Mouse (Mus musculus) kidney, embryonic 15.5 days (tissue): ENCODE results near the gene Nupl2. TPM values are rescaled to one million over a fixed set of nuclear protein-coding genes. Genes with fewer than 3 reads are reported as not detected.

ENCODE experiments used
- ATAC-seq: fragments of 200-750 bp; cut with Nextera tagmentation; replicated peaks from 2 replicates; pipeline ENCODE4 v1.8.0; 2017; ENCODE audit warnings: moderate TSS enrichment; ENCODE audit not compliant: low FRiP score
- H3K27ac ChIP-seq: fragments of 300-500 bp; sonication (generic); 2 replicates; pipeline ENCODE4 v1.5.1; 2015; ENCODE audit warnings: mild to moderate bottlenecking, inconsistent platforms
- H3K27me3 ChIP-seq: fragments of 300-500 bp; sonication (generic); 2 replicates; pipeline ENCODE4 v1.6.1; 2015; ENCODE audit warnings: inconsistent platforms
- H3K36me3 ChIP-seq: fragments of 300-500 bp; sonication (generic); 2 replicates; pipeline ENCODE4 v1.6.1; 2015; ENCODE audit warnings: inconsistent platforms
- H3K4me1 ChIP-seq: fragments of 300-500 bp; sonication (generic); 2 replicates; pipeline ENCODE4 v1.6.1; 2015; ENCODE audit warnings: inconsistent platforms
- H3K4me2 ChIP-seq: fragments of 300-500 bp; sonication (generic); 2 replicates; pipeline ENCODE4 v1.6.1; 2015; ENCODE audit warnings: moderate library complexity, mild to moderate bottlenecking, inconsistent platforms
- H3K4me3 ChIP-seq: fragments of 300-500 bp; sonication (generic); replicated peaks from 2 replicates; pipeline ENCODE4 v1.5.1; 2015; ENCODE audit warnings: mild to moderate bottlenecking, inconsistent platforms
- H3K9ac ChIP-seq: fragments of 300-500 bp; sonication (generic); 2 replicates; pipeline ENCODE4 v1.6.1; 2015; ENCODE audit warnings: mild to moderate bottlenecking, inconsistent platforms
- H3K9me3 ChIP-seq: fragments of 300-500 bp; sonication (generic); replicated peaks from 2 replicates; pipeline ENCODE4 v1.6.1; 2016; ENCODE audit warnings: inconsistent platforms
- WGBS: fragments of 180-500 bp; shearing (Covaris S2); methylation state at CpG from one replicate; pipeline ENCODE4 v1.1.7; 2015; ENCODE audit warnings: mixed read lengths; 5-methylcytosine and 5-hydroxymethylcytosine counted together
- polyA plus RNA-seq: library from polyadenylated mRNA; unstranded; fragments of >200 nt; fragmentation: Nextera tagmentation; extraction: Ambion mirVana; gene quantifications from 2 replicates; pipeline ENCODE4 v1.2.1, GENCODE M21; 2015

Nupl2 gene
- polyA plus RNA-seq, 1 experiment from 2014 or later = 16.6 TPM

GRCm38 (mm10) chr5:24181514-24182295 is 16.9 kb downstream of the Nupl2 start:
- Histone ChIP-seq H3K4me1 (no peaks in the 10 kb centered on the region), H3K4me3 (no peak overlapping the region), H3K27me3 (no peaks in the 10 kb centered on the region), H3K27ac (no peak overlapping the region), H3K36me3 (peaks cover 59% of the 10 kb centered on the region), H3K4me2 (no peak overlapping the region), H3K9me3 (peaks cover 5% of the 10 kb centered on the region; the same call in 1 of the 2 replicates), H3K9ac (no peak overlapping the region)
- ATAC-seq = no peak
- 88% methylated on average over 16 of the region's 16 CpGs for WGBS

DNA sequence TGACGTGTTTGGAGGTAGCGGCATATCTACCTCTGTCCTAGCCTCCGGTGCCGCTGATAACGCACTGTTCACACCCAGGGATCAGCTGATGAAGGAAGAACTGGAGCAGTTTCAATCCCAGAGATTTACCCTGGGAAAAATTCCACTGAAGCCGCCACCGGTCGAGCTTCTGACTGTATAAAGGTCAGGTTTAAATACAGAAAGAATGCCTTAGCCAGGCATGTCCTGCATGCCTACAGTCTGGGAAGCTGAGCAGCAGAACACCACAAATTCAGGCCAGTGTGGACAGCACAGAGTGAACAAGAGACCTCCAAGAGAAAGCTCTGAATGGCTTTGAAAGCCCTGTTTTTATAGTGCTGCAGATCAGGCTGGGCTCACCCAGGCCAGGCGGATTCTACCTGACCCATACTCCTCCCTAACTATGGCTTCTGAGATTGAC is 17.6 kb downstream of the Nupl2 start:
- Histone ChIP-seq H3K4me3 (no peak overlapping the region), H3K36me3 (peaks cover 55% of the 10 kb centered on the region), H3K27ac (no peak overlapping the region), H3K9me3 (peaks cover 5% of the 10 kb centered on the region; the same call in 1 of the 2 replicates), H3K4me2 (no peak overlapping the region), H3K27me3 (no peaks in the 10 kb centered on the region), H3K4me1 (no peaks in the 10 kb centered on the region), H3K9ac (no peak overlapping the region)
- WGBS = 95% methylated on average over 9 of the region's 9 CpGs
- no peak for ATAC-seq

DNA sequence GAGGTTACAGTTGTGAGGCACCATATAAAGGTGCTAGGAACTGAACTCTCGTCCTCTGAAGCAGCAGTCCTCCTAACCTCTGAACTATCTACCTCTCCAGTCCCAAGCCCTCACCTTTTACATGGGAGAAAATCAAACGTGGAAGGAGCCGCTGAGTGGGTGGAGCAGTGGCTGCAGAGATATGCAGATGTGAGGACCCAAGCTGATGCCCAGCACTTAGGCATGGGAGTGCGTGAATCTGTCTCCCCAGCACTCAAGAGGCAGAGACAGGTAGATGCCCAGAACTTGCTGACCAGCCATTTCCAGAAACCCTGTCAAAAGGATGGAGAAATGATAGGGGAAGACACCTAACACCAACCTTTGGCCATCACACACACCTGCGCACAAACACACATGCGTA is 18.3 kb downstream of the Nupl2 start:
- H3K9ac ChIP-seq = no peak overlapping the region
- H3K4me1 ChIP-seq = no peaks in the 10 kb centered on the region
- 90% methylated on average over 6 of the region's 6 CpGs for WGBS
- no peak overlapping the region for H3K4me2 ChIP-seq
- H3K27ac ChIP-seq = no peak overlapping the region
- H3K27me3 ChIP-seq = no peaks in the 10 kb centered on the region
- no peak overlapping the region for H3K4me3 ChIP-seq
- ATAC-seq = no peak
- peaks cover 49% of the 10 kb centered on the region for H3K36me3 ChIP-seq
- H3K9me3 ChIP-seq = peaks cover 5% of the 10 kb centered on the region; the same call in 1 of the 2 replicates

GRCm38 (mm10) chr5:24184011-24184410 is 19.2 kb downstream of the Nupl2 start:
- no peak overlapping the region for H3K27ac ChIP-seq
- no peaks in the 10 kb centered on the region for H3K4me1 ChIP-seq
- peaks cover 5% of the 10 kb centered on the region; the same call in 1 of the 2 replicates for H3K9me3 ChIP-seq
- H3K4me3 ChIP-seq = no peak overlapping the region
- no peak overlapping the region for H3K9ac ChIP-seq
- no peak for ATAC-seq
- H3K27me3 ChIP-seq = no peaks in the 10 kb centered on the region
- 89% methylated on average over 5 of the region's 5 CpGs for WGBS
- H3K4me2 ChIP-seq = no peak overlapping the region
- H3K36me3 ChIP-seq = peaks cover 45% of the 10 kb centered on the region

GRCm38 (mm10) chr5:24188476-24188875 is 23.7 kb downstream of the Nupl2 start:
- Histone ChIP-seq H3K4me2 (no peak overlapping the region), H3K4me1 (no peaks in the 10 kb centered on the region), H3K9me3 (peaks cover 5% of the 10 kb centered on the region; the same call in 1 of the 2 replicates), H3K27ac (no peak overlapping the region), H3K9ac (no peak overlapping the region), H3K36me3 (peaks cover 16% of the 10 kb centered on the region), H3K4me3 (no peak overlapping the region), H3K27me3 (no peaks in the 10 kb centered on the region)
- no peak for ATAC-seq
- WGBS = 75% methylated on average over 4 of the region's 4 CpGs

- Histone ChIP-seq H3K9me3 (no peaks in the 10 kb centered on the region), H3K27me3 (no peaks in the 10 kb centered on the region), H3K9ac (no peak overlapping the region), H3K4me2 (no peak overlapping the region), H3K27ac (no peak overlapping the region), H3K4me3 (no peak overlapping the region), H3K36me3 (no peaks in the 10 kb centered on the region), H3K4me1 (no peaks in the 10 kb centered on the region)
- 82% methylated on average over 2 of the region's 2 CpGs for WGBS
- no peak for ATAC-seq
Observed at GRCm38 (mm10) chr5:24191821-24192220, 27.1 kb downstream of the Nupl2 start.

GRCm38 (mm10) chr5:24201006-24201405 is 36.2 kb downstream of the Nupl2 start:
- WGBS = 75% methylated on average over 4 of the region's 4 CpGs
- H3K9me3 ChIP-seq = no peaks in the 10 kb centered on the region
- H3K4me1 ChIP-seq = no peaks in the 10 kb centered on the region; the same call in 1 of the 2 replicates
- H3K36me3 ChIP-seq = no peaks in the 10 kb centered on the region
- H3K4me3 ChIP-seq = no peak overlapping the region
- no peaks in the 10 kb centered on the region for H3K27me3 ChIP-seq
- ATAC-seq = no peak
- no peak overlapping the region for H3K4me2 ChIP-seq
- no peak overlapping the region for H3K9ac ChIP-seq
- no peak overlapping the region for H3K27ac ChIP-seq

- no peaks in the 10 kb centered on the region for H3K36me3 ChIP-seq
- no peak overlapping the region for H3K4me3 ChIP-seq
- H3K27me3 ChIP-seq = no peaks in the 10 kb centered on the region
- H3K9me3 ChIP-seq = no peaks in the 10 kb centered on the region
- H3K9ac ChIP-seq = no peak overlapping the region
- H3K4me1 ChIP-seq = no peaks in the 10 kb centered on the region; the same call in 1 of the 2 replicates
- ATAC-seq = no peak
- no peak overlapping the region for H3K4me2 ChIP-seq
- H3K27ac ChIP-seq = no peak overlapping the region
- WGBS = 83% methylated on average over 5 of the region's 5 CpGs
Observed at GRCm38 (mm10) chr5:24202492-24202891, 37.7 kb downstream of the Nupl2 start.

DNA sequence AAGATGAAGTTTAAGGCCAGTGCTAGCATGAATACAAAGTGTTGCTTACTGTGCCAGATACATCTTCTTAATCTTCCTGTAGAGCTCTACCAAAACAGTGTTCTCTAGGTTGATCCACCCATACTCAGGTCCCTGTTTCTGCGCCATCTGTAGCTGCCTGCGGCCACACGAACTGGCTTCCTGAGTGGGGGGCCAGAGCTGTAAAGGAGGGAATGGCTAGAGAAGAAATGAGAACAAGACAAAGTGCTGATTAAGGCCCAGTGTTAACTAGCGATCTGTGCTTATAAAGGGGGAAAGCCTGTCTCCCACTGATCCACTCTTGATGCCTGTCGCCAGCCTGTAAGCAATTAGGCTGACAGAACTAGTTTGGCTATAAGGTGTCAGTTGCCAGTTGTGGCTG is 38.5 kb downstream of the Nupl2 start:
- no peak for ATAC-seq
- H3K27me3 ChIP-seq = no peaks in the 10 kb centered on the region
- H3K4me3 ChIP-seq = no peak overlapping the region
- no peak overlapping the region for H3K9ac ChIP-seq
- 82% methylated on average over 5 of the region's 5 CpGs for WGBS
- no peak overlapping the region for H3K4me2 ChIP-seq
- no peaks in the 10 kb centered on the region for H3K9me3 ChIP-seq
- no peaks in the 10 kb centered on the region for H3K36me3 ChIP-seq
- no peak overlapping the region for H3K27ac ChIP-seq
- H3K4me1 ChIP-seq = no peaks in the 10 kb centered on the region; the same call in 1 of the 2 replicates

GRCm38 (mm10) chr5:24207965-24208364 is 43.2 kb downstream of the Nupl2 start:
- 55% methylated on average over 10 of the region's 10 CpGs for WGBS
- no peak overlapping the region for H3K9ac ChIP-seq
- no peak overlapping the region for H3K4me3 ChIP-seq
- H3K4me1 ChIP-seq = no peaks in the 10 kb centered on the region; the same call in 1 of the 2 replicates
- H3K27me3 ChIP-seq = no peaks in the 10 kb centered on the region
- no peak overlapping the region for H3K4me2 ChIP-seq
- H3K27ac ChIP-seq = no peak overlapping the region
- no peak for ATAC-seq
- no peaks in the 10 kb centered on the region for H3K36me3 ChIP-seq
- no peaks in the 10 kb centered on the region for H3K9me3 ChIP-seq

GRCm38 (mm10) chr5:24208505-24208904 is 43.7 kb downstream of the Nupl2 start:
- Histone ChIP-seq H3K4me2 (no peak overlapping the region), H3K9ac (no peak overlapping the region), H3K27ac (no peak overlapping the region), H3K9me3 (no peaks in the 10 kb centered on the region), H3K36me3 (no peaks in the 10 kb centered on the region), H3K4me3 (no peak overlapping the region), H3K27me3 (no peaks in the 10 kb centered on the region), H3K4me1 (no peaks in the 10 kb centered on the region; the same call in 1 of the 2 replicates)
- no peak for ATAC-seq
- 78% methylated on average over 5 of the region's 5 CpGs for WGBS

DNA sequence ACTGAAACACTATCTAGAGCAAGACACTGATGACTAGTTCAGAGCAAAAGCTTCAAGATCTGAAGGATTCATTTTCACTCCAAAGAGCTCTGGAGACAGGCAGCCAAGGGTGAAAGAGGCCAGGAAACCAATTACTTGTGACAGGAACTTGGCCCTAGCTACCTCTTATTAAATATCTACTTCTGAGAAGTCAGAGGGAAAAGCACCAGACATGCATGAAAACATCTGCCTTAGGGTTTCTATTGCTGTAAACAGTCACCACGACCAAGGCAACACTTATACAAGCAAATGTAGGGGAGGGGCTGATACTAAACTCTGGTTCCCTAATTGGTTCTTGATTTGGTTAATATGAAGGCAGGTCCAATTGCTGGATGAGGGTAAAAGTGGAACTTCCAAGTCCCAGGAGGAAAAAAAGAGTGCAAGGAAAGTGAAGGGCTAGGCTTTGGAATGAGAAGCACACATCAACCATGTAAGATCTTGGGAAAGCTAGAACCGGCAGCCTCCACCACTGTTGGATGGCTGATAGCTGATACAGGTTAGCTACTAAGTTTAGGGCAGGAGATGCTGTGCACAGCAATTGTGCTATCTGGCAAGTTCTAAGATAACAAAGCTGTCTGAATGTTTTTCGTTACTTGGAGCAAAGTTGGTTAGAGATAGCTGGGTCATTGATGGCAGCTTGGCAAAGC is 49.2 kb downstream of the Nupl2 start:
- ATAC-seq = no peak
- no peaks in the 10 kb centered on the region for H3K9me3 ChIP-seq
- H3K9ac ChIP-seq = no peak overlapping the region
- no peak overlapping the region for H3K27ac ChIP-seq
- 62% methylated on average over 3 of the region's 3 CpGs for WGBS
- 0 out of 2 replicates have a peak, but pooled peaks cover 3% of the 10 kb centered on the region for H3K4me1 ChIP-seq
- no peak overlapping the region for H3K4me3 ChIP-seq
- H3K27me3 ChIP-seq = no peaks in the 10 kb centered on the region
- no peaks in the 10 kb centered on the region for H3K36me3 ChIP-seq
- H3K4me2 ChIP-seq = no peak overlapping the region
